Mouse (Mus musculus): ENCODE data around the gene Sh3rf1.

The Sh3rf1 gene

DNA sequence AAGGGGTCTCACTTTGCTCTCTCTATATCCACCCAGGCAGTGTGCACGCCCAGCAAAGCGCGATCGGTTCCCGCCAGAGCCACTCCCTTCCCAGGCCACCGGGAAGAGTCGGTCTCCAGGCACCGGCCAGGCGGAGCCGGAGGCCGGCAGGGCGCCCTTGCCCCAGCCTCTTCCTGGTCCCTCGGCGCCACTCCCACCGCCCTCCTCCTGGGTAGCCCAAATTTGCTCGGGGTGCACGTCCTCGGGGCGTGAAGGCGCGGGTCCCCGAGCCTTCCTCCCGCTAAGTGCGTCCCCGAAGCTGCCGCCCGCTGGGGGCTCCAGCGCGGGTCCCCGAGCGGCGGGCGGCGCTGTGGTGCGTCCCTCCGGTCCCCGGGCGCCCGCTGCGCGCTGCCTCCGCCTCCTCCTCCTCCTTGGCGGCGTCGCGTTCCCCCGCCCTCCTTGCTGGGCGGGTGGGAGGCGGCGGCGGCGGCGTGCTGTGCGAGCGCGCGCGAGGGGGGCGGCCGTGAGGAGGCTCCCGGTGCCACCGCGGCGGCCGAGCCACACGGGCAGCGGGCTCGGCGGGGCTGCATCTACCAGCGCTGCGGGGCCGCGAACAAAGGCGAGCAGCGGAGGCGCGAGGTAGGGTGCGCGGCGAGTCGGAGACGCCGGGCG lies at the start of gene Sh3rf1:
Sh3rf1 (plus strand) TSS at position 144 of the 651 bp plus-strand sequence.
- DNase-seq = peak; percentile 64 to 80

DNA sequence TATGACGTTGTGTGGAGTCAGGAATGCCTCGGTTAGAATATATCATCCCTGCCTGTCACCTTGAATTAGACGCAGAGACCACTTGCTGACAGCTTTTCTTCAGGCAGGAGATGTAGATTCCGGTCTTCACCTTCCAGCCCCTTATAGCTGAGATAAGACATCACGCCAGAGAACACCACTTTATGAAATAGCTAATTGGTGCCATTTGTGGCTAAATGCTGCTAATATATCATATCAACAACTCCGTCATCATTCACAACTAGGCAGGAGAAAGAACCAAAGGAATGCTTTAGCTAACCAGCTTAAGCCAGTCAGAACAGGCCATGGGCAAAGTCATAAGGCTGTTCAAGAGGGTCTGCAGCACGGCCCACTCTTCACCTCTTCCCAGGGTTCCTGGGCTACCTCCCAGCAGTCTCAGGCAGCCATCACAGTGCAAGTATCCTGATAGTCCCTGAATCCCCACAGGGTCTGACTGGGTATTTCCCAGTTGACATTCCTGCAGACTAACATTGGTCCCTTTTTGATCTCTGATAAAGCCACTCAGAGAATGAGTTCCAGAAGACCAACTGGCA lies 49.7 kb upstream of the Sh3rf1 start:
- DNase-seq = no peak

DNA sequence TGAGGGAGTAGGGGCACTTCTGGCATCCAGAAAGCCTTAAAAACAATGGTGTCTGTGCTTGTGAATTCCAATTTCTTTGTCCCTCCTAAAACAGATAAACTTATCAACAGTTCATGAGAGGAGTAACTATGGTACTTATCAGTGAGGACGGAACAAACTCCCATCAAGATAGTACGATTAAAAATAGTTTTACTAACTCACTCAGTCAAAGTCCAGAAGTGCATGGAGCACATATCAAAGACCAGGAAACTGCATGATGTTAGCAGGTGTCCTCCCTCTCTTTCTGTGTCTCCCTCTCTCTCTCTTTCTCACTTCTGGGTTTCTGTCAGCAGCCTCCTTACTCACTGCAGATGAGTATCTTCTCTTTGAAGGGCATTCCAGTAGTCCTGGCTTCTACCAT lies 47.8 kb upstream of the Sh3rf1 start:
- no peak for DNase-seq

DNA sequence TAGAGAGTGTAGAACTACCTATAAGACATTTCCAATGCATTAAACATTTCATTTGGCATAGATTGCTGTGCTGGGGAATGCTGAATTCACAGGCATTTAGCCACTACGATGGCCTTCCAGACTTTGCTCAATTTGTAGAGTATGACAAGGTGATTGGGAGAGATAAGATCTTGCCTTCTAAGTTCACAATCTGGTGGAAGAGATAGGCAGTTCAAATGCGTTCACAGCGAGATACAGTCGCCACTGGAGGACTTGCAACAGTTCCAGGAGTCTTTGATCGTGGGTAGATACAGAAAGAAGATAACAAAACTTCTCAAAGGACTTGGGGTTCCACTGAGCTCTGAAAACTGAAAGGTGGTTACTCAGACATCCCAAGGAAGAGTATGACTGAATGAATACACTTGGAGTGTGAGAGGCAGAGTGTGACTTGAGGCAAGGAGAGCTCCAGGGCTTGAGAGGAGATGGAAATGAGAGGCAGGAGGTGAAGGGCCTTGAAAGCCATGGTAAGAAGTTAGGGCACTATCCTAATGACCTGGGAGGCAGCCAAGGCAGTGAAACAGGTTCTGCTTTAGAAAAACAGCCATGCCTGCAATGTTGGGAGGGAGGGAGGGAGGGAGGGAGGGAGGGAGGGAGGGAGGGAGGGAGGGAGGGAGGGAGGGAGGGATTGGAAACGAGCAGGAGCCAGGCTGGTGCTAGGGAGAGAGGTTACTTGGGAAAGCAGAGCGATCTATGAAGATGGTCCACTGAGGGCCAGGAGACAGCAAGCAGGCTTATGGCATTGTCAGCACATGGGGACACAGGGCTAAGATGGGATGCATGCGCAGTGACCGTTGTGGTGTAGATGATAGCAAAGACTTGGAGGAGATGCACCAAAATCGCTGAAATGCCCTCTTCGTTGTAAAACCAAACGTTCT lies 45.7 kb upstream of the Sh3rf1 start:
- no peak for DNase-seq

DNA sequence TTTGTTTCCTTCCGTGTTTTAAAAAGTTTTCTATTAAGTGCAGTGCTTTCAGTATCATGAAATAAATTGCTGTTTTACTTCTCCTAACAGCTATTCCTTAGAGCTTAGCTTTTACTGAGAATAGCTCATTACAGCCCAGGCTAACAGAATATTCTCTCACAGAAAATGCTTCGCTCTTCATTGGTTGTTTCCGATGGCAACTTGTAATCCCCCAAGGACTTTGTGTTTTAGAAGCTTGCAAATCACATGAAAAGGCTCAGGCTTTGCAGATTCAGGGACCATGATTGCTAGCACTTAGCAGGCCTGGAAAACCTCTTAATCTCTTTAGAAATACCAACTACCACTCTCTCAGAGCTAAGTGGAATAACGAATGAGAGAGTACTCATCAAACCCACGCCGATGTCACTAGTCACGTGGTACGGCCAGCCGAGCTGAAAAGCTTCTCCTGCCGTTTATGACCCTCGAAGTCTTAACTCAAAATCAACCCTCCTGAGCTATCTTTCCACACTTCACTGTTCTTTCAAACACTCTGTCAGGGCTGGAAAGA lies 45.0 kb upstream of the Sh3rf1 start:
- DNase-seq = no peak

DNA sequence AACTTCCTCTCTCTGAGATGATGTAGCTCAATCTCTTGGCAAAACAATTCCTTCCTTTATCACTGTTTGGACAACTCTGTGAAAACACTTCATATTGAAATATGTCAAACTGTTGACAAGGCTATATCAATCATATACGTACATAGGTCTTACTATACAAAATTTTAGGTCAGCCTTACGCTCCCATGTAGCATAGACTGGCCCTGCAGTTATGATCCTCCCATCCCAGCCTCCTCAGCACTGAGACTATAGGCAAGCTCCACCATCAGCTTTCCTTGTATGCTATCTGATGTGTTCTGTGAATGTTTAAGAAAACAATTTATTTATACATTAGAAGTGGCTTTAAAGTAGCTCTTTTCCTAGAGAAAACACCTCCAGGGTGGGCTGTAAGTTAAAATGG lies 42.1 kb upstream of the Sh3rf1 start:
- DNase-seq = no peak

DNA sequence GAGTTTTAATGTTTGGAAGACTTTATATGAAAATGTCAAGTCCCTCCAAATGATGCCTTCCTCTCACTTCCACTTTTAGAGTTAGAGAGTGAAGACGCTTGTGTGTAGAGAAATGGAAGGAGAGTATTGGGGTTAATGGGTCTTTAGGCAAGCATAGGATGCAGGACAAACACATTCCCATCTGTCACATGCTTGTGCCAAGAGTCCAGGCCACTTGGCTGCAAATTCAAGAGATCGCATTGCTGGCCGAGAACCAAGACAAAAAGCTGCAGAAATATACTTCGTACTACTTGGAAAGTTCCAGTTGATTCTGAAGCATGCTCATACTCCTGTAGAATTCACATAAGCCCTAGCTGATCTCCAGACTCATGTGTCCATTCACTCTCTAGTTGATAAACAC lies 41.7 kb upstream of the Sh3rf1 start:
- peak; percentile 64 to 75 for DNase-seq

DNA sequence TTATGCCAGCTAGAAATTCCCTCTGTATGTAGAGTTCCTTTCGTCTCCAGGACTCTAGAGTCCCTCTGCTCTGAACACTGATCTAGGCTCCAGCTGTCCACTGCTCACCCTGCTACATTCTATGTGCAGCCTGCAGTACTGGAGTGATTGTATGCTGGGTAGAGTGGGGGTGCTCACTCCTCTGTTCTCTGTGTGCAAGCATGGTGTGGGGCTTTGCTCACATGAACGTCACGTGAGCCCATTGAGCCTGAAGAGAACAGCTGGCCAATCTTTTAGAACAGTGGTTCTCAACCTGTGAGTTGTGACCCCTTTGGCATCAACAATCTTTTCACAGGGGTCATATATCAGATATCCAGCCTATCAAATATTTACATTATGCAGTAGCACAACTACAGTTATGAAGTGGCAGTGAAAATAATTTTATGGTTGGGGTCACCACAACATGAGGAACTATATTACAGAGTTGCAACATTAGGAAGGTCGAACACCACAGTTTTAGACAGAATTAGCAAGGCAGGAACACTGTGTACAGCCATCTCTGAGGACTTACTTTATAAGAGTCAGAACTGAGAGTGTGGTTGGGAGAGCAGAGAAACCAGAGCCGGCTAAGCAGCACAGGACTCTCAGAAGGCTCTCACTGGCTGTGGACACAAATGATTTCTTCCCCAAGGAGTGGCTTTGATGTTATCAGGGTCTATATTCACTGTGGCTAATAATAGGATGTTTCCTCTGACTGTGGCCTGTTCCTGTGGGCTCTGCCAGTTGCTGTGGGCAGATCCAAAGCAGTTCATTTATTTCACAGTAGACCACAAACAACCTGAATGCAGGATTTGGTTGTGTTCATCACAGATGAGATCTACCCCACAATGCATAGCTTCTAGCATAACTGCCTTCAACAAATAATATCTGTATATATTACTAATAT lies 38.1 kb upstream of the Sh3rf1 start:
- DNase-seq = no peak

DNA sequence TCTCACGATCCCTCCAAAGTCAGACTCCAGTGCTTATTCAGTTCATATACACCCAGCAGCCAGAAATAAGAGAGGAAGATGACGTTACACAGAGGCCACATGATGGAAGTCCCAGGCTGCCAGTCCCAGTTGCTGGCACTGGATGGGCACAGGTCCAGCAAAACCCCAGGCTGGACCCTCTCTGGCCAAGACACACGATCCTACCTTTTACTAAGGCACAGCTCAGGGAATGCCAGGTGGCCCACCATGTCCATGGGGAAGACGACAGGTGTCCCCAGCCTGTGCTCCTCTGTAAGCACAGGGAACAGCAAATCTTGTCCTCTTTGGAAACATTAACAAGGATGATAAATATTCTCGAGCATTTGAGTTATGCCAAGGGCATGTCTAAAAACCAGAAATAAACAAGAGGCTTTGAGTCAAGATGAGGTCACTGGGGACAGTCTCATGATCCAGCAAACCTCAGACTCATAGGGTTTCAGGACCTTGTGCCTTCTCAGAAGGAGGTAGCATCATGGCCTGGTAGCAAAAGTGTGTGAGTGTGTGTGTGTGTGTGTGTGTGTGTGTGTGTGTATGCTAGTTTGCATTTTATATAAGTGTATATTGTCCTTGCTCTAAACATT lies 29.3 kb upstream of the Sh3rf1 start:
- DNase-seq = no peak

DNA sequence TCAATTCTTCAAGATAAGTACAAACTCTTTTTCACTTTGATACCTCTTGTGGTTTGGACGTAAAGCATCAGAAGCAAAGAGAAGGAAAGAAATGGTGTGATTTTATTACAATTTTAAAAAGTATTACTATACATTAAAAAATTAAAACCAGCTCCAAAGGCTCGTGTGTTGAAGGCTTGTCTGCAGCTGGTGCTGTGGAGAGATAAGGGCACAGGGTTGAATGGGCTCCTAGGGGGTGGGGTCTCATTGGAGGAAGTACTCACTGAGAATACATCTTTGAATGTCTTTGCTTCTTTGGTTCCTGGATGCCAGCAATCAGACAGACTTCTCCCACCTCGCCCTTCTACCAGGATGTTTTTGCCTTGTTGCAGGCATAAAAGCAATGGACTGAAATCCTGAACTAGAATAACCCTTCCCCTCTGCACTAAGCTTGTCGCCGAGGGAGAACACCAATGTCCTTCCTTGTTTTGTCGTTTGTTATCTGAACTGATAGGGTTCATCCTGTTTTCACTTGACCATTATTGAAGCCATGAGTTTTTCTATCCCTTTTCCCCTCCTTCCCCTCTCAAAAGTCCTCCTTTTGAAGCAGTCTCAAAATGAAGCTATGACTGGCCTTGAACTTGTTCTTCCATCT lies 23.3 kb upstream of the Sh3rf1 start:
- DNase-seq = no peak

DNA sequence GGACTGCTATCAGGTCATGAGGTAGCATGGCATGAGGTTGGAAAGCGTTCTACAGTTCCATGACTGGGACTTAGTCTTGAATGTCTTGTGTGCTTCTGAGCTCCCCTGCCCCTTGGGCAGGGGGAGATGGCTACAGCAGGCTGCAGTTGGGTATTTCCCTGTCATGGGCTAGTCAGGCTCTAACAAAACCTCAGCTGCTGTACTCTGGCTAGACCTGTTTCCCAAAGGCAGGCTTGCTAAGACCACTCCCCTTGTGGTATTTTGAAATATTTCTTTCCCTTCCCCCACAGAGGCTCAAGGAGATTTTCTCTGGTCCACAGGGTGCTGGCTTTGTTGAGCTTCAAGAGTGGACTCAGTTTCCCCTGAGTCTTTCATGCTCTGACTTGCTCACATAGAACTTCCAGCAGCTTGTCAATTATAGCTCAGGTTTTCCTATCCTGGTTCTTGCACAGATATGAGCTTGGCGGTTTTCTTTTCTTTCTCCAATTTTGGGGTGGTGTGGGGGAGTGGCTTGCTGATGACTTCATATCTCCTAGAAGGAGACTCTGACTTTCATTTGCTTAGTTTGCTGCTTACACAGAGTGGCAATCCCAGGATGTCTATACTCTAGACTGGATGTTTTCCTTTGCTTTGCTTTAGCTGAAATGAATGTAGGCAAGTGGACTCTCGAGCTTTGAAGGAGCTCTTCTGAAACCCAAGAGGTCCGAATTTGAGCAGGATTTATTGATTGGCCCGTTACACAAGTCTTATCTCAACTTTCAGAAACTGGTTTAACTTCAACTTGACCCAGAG lies 20.4 kb upstream of the Sh3rf1 start:
- DNase-seq = no peak

DNA sequence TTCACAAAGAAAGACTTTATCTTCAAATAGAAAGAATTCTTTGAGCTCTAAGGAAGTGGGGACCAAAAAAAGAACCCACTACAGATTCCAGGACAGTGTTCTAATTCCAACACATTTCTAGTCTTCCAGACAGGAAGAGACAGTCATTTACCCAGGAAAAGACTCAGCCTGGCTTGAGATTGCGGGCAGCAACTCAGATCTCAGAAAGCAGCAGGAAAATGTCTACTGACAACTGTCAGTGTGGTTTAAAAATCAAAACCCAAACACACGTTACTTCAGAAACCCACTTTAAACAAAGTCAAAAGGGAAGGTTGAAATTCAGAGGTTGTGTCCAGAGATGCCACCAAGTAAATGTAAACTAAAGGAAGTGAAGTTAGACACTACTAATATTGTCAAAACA lies 16.8 kb upstream of the Sh3rf1 start:
- DNase-seq = no peak

DNA sequence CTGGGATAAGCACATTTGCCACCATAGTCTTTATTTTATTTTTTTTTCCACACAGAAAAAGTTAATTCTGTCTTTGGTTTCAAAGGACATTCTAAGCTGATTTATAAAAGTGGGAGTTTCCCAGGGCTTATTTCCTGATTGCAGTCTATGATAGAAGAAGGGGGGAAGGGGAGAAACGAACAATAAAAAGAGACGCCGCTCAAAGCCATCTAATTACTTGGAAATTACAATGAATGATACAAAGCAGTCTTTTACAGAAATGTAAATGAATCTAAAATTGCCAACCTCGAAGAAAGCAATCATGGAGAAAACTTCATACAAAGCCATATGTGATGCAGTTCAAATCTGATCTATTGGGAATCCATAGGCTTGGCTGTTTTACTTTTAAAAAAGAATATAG lies 16.0 kb upstream of the Sh3rf1 start:
- no peak for DNase-seq

DNA sequence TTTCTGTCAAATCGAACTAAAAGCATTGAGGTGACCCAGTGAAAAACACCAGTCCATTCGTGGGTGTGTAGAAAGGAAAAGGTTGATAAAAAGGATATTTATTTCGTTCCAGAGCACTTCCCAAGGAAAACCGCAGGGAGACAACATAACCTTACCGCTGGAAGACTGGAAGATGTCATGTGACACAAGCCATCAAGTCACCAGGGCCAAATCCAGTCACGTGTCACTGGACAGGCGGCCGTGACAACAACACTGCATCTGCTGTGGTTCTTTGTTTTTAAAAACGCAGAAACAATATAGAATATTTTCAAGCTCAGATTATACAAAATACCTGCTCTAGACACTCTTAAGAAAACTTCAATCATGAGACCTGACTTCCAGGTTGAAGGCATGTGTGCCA lies 15.0 kb upstream of the Sh3rf1 start:
- no peak for DNase-seq

DNA sequence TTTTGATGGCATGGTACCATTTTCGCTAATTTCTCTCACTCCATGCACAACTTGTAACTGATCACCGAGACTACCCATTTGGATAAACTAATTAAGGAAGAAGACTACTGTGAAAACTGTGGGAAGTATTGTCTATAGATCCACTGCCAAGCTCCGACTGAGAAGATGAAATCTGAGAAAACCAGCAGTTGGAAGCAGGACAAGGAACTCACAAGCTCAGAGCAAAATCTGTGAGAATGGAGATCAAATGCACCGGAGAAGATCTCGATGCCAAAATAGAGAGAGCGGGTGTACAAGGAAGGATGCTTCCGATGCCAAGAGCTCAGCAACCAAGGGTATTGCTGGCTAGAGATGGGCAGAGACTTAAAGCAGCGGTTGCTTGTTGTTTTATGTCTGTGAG lies 12.8 kb upstream of the Sh3rf1 start:
- DNase-seq = no peak

DNA sequence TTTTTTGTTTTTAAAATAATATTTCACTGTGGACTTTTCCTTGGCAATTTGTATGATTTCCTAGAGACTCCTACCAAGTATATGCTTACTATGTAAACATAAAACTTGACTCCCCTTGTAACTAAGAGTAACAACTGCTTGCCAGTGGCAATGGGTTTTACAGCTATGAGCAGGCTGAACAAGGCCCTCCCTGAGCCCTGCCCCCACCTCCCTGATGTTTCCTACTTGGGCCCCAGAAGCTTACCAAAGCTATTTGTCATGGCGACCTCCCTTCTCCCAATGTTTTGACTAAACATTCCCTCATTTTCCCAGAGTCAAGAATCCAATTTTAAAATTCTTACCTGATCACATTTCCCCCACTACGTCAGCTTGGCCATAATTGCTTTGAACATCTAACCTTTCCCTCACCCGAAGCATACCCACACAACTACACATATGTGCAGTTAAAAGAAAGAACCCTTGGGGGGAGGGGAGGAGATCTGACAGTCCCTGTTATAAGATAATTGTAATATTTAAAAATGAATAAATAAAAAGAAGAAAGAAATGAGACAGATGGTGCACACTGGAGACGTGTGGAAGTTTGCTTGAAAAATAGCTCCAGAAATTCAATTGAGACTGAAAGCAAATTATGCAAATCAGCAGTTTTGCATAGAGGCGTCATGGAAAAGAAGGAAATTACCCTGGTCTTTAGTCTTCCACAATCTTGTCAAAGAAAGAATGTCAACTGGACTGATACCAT lies 8.4 kb upstream of the Sh3rf1 start:
- no peak for DNase-seq

DNA sequence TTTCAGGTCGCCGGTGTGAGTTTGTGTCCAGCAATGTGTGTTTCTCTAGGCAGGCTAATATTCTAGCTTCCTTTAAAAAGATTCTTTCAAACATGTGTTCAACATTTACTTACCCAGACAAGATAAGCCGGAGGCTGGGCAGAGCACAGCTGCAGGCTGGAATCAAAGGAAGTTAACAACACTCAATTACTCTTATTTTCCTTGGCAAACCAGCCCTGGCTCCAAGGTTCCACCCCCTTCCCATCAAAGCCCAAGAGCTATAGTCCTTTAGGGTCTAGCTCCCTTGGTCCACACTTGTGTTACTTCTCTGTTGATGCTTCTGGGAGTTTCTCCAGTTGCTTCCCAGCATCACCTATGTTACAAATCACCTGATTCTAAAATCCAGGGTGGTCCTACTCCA lies 6.7 kb upstream of the Sh3rf1 start:
- DNase-seq = no peak

DNA sequence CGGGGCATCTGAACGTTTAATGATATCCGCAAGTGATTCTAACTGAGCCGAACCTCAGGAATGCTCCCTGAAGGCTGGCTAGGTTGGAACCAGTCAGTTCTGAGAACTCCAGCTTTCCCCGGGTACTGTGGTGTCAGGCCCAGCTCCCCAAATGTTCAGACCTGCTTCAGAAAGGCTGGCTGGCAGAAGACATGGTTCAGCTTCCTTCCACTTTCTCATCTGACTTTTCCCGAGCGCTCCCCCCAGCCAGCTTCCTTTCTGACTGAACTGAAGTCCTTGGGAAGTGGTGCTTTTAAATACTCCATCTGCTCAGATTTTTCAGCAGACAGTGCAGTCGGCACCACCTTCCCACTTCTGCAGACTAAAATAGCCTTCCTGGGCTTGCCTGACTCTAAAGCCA lies 6.2 kb upstream of the Sh3rf1 start:
- no peak for DNase-seq

DNA sequence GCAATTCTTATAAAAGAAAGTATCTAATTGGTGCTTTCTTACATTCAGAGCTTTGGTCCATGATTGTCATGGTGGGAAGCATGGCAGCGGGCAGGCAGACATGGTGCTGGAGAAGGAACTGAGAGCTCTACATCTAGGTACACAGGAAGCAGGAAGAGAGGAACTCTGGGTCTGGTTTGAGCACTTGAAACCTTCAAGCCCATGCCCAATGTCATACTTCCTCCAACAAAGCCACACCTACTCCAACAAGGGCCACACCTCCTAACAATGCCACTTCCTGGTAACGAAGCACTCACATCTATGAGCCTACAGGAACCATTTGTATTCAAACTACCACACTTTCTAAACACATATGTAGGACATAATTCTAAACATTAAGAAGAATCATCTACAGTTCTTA lies 5.2 kb upstream of the Sh3rf1 start:
- DNase-seq = no peak

DNA sequence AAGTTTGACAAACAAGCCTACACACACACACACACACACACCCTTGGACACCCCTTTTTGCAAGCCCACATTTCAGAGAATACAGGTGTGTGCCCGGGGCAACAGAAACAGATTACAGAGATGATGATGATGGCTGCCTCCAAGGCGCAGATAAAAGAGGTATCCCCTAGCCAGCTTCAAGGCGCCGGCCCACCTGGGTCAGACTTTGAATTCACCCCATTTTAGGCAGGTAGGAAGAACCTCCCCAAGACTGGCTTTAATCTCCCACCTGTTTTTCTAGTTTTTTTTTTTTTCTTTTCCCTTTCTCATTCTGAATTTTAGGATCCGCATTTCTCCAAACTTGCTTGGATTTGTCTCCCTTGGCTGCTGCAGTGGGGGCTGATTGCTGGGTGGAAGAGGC lies 389 bp upstream of the Sh3rf1 start:
- no peak for DNase-seq
